Mouse (Mus musculus) myocyte (in vitro differentiated cells): ENCODE measurements around the gene Prr3.

ENCODE experiments used
- E2F4 ChIP-seq: IDR thresholded peaks from one replicate; pipeline ENCODE4 v1.6.1; 2011; ENCODE audit warnings: mild to moderate bottlenecking, control low read depth, moderate library complexity; ENCODE audit not compliant: insufficient read depth
- MYOD1 ChIP-seq, 3 experiments: IDR thresholded peaks; one replicate each; pipeline ENCODE4 v1.6.1; 2011; ENCODE audit warnings: control low read depth in 2 of 3, low read depth in 2 of 3, mild to moderate bottlenecking in 2 of 3, moderate library complexity in 1 of 3; ENCODE audit not compliant: insufficient read length in 2 of 3, control insufficient read depth in 1 of 3
- MYOG ChIP-seq, 3 experiments: IDR thresholded peaks; one replicate each; pipeline ENCODE4 v1.6.1; 2011; ENCODE audit warnings: control low read depth in 2 of 3, low read depth in 2 of 3, mild to moderate bottlenecking in 2 of 3; ENCODE audit not compliant: insufficient read length in 2 of 3, control insufficient read depth in 1 of 3, insufficient read depth in 1 of 3
- POLR2A ChIP-seq: IDR thresholded peaks from one replicate; pipeline ENCODE4 v1.6.1; 2011; ENCODE audit warnings: low read depth, mild to moderate bottlenecking, control low read depth, moderate library complexity; ENCODE audit not compliant: insufficient read length
- TCF12 ChIP-seq: IDR thresholded peaks from one replicate; pipeline ENCODE4 v1.6.1; 2011; ENCODE audit warnings: mild to moderate bottlenecking, control low read depth; ENCODE audit not compliant: poor library complexity, insufficient read depth, severe bottlenecking

- no peak for TF ChIP-seq MYOG (IDR thresholded peaks at IDR 0.05; ENCODE audit: control insufficient read depth in 1 of 3, insufficient read depth in 1 of 3, insufficient read length in 2 of 3, low read depth in 2 of 3)
- TF ChIP-seq TCF12 = no peak
- no peak for TF ChIP-seq POLR2A
- TF ChIP-seq E2F4 = no peak
- TF ChIP-seq MYOD1 (IDR thresholded peaks at IDR 0.05; ENCODE audit: control insufficient read depth in 1 of 3, insufficient read length in 2 of 3, low read depth in 2 of 3) = no peak
These were observed 57.5 kb downstream of the Prr3 start for GRCm38 (mm10) chr17:35922566-35922965.
